Mouse (Mus musculus) mouse trophoblast stem cell (cell line): ENCODE data around the gene Cdh3.

Experiments used
- in situ Hi-C, 2 experiments: fragments of 300-500 bp; cut with MseI, MboI; formaldehyde crosslinking; loops; 2 replicates in 1 of 2; 3 replicates in 1 of 2; pipeline ENCODE4 v1.15.1; 2025

Gene Cdh3

DNA sequence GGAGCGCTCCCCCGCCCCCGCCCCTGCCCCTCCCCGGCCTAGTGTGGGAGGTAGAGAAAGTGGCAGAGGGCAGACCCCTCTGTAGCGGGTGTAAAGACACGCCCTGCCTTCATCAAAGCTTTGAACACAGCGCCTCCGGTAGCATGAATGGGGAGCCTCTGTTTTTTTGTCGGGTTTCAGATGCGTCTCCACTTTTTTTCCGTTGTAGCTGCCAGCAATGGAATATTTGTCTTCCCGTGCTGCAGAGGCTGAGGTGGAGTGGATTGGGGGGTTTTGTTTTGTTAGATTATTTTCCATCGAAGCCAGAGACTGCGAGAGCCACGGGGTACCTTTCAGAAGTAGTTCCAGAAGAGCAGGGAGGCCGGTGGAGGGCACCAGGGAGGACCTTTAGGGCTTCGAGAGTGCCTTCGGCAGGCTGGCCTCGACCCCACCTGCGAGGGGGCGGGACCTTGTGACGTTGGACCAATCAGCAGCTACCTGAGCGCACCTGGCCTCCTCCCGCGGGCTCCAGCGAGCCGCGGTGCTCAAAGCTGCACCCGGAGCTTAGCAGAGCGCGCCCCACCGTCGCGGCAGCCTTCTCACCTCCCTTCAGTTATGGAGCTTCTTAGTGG, at the start of gene Cdh3:
TSS of gene Cdh3 (plus strand) at position 527 of the 611 bp plus-strand sequence.
- in situ Hi-C loops, result no loop called here

DNA sequence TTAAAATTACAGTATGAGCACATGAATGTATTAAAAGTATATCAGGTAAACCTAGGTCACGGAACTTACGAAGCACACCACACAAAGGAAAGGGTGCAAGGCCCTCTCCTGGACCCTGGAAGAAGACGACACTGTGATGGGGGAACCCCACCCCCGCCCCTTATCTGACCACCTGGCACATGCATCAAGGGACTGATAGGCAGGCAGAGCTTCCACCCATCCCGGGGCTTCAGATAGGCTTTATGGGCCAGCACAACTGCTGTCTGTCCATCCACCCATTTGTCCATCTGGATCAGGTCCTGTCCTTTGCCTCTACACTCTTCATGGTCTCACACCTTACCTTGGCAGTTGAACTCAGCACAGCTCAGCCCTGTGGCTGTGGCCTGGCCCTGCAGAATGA, 48.6 kb upstream of the Cdh3 start:
- in situ Hi-C loops, result no loop called here

DNA sequence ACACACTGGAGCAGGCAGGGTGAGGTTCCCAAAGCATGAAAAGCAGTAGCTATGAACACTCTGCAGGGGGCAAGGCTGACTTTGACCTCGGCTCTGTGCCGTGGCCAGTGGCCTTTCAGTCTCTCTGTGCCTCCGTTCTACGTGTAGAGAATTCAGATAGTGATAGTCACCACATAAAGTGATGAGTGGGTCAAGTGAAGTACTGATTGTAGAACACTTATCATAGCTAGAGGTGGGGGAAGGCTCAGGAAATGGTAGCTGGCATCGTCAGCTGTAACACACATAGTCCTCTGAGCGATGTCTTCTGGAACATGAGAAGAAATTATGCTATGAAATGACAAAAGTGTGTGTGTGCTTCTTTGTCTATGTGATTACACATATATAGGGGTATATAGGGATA, 46.9 kb upstream of the Cdh3 start:
- in situ Hi-C loops, result no loop called here

DNA sequence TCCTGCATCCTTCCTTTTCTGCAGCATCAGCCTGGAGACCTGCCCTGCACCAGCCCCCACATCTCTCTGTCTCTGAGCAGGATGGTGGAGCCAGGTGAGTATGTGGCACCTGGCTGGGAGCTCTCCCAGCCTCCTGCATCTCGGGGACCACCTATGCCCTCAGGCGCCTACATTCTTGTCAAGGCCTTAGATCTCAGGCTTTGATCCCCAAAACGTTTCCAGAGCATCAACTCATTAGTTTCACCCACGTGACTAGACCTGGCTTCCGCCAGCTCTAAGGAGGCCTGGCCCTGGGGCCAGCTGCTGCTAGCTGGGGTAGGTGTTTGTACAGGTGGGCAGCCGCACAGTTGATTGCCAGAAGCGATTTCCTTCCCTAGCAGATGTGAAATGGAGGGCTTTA, 41.2 kb upstream of the Cdh3 start:
- in situ Hi-C loops, result no loop called here

DNA sequence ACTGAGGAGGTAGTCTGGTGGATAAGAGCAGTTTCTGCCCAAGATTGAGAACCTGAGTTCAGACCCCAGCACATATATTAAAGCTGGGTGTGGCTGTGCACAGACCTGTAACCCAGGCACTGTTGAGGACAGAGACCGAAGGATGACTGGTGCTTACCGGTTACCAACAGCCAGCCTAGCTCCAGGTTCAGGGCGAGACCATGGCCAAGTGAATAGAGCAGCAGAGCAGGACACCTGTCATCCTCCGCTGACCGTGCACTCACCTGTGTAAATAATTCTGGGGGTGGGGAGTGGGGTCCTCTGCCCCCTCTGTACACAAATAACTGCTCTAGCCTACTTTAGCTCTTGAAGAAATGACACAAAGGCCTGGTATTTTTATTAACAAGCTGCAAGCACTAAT, 36.7 kb upstream of the Cdh3 start:
- in situ Hi-C loops, result no loop called here

DNA sequence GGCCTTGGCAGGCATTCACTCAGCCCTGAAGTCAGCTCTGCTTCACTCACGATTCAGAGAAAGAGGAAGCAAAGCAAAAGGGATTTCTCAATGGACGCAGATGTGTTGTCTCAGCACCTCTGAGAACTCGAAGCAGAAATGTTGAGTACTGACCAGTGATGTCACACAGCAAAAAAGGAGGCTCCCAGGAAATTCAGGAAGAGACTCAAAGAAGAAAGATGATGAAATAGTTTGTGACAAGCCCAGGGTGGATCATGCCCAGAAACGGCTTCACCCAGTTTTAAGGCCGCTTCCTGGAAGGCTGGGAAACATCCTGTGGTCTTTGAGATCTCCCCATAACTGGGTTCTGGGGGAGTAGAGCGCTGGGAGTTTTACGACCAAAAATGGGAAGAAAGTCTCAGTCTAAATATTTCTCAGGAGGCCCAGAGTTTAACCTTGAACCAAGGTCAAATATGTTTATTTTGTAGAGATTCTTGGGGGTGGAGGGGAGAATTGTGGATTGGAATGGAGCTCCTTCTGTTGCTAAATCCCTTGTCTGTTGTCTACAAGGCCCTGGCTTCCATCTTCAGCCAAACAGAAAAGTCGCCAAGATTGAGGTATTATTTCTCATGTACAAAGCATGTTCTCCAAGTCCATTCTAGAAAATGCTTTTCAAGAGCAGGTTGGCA, 10.5 kb upstream of the Cdh3 start, which contains the start of gene 6030452D12Rik:
TSS of gene 6030452D12Rik (plus strand) at position 505 of the 668 bp plus-strand sequence.
- in situ Hi-C loops, result no loop called here

DNA sequence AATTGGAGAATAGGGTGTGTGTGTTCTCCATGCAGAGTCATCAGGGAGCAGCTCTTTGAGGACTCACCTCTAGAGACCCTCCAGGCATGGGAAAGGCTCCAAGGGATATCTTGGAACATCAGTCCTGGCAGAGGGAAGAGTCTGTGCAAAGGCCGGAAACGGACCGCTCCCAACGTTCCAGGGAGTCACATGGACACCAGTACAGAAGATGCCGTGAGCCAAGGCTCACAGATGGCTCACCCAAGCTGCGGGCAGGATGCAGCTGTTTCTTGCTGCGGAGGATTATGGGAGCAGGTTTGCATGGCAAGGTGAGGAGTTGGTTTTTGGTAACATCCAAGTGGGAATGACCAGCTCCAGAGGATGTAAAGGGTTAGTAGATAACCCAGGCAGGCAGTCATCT, 6.5 kb upstream of the Cdh3 start:
- in situ Hi-C loops, result no loop called here

DNA sequence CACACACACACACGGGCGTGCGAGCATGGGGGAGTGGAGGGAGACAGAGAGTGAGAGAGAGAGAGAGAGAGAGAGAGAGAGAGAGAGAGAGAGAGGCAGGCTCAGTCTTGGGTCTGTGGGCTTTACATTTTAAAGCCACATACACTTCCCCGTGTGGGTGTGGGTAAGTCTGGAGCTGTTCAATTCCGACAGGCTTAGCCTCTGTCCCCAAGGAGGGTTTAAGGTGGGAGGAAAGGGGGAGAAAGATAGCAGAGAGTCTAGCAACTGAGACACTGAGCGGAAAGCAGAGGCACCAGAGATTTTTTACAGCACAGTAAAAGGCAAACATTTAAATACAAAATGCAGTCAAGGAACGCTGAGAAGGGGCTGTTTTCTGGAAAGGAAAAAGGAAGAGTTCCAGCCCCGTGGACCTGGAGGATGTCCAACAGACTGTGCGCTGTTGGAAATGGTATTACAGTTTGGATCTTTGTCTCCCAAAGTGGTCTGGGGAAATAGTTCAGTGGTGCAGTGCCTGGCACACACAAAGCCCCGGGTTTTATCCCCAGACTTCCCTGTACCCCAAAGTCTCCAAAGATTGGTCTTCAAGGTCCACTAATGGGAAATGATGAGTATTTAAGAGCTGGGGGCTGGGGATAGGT, 5.2 kb upstream of the Cdh3 start:
- in situ Hi-C loops, result no loop called here

DNA sequence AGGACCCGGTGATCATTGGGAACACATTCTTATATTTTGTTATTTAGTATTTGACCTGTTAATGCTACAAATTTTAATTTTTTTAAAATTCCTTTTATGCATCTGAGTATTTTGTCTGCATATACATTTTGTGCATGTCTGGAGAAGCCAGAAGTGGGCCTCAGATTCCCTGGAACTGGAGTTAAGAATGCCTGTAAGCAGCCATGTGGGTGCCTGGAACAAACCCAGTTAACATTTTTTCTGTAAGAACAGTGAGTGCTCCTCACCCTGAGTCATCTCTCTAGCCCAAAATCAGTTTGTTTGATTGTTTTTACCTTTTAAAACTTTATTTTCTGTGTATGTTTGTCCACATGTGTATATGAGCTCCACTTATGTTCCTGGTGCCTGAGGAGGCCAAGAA, 4.6 kb upstream of the Cdh3 start:
- in situ Hi-C loops, result no loop called here

DNA sequence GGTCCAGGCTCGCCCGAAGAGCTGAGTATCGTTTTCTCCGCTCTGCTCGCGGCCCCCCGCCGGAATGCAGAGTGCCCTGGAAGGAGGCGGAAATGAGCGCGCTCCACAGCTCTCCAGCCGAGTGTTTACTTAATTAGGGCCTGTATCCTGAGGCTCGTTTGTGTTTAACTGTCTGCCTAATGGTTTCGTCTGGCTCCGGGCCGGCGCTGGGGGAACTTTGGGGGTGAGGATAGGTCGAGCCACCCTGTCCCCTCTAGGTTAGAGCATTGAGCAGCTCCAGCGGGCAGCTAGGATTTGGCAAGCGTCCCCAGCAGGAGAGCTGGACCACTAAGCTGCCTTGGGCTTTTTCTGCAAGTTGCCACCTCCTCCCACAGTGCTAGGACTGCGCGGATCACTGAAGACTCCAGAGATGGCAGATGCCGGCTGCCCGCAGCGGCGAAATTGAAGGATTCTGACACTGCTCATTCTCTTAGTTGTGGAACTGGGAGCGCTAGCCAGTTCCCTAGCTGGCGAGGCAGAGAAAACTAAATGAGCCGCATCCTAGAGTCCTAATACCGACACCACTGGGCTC, 2.8 kb upstream of the Cdh3 start:
- in situ Hi-C loops, result no loop called here

DNA sequence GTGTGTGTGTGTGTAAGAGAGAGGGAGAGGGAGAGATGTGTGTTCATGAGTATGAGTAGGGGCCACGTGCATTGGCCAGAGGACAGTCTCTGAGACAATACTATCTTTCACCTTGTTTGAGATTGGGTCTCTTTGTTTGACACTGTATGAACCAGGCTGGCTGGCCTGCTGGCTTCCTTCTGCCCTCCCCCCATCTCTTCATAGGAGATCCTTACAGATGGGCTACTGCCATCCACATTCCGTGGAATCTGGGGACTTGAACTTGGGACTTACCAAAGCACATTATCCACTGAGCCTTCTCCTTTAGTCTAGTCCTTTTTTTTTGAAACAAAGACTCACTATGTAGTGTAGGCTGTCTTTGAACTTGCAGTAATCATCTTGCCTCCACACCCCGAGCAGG, 2.2 kb upstream of the Cdh3 start:
- in situ Hi-C loops, result no loop called here

DNA sequence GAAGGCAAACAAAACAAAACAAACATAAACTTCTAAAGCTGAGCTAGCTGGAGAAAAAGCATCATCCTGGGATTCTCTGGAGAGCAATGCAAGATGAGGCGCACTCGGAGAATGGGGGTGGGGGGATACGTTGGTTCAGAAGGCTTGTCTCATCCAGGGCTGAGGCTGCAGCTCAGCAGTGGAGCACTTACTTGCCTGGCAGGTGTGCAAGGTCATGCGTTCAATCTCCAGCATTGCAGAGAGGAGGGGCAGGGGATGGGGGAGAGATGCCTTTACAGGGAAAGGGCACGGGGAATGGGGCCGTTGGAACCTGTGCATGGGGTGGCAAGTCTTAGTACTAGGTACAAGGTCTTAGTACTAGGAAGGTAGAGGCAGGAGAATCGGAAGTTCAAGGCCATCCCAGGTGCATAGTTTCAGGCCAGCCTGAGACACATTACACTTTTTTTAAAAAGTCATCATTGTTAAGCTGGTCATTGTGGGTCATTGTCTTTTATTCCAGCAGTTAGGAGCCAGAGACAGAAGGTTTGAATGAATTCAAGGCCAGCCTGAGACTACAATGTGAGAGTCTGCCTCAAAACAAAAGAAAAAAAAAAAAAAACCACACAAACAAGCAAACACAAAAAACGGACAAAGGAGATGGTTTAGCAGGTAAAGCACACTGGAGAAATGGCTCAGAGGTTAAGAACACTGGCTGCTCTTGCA, 1.5 kb upstream of the Cdh3 start:
- in situ Hi-C loops, result no loop called here

DNA sequence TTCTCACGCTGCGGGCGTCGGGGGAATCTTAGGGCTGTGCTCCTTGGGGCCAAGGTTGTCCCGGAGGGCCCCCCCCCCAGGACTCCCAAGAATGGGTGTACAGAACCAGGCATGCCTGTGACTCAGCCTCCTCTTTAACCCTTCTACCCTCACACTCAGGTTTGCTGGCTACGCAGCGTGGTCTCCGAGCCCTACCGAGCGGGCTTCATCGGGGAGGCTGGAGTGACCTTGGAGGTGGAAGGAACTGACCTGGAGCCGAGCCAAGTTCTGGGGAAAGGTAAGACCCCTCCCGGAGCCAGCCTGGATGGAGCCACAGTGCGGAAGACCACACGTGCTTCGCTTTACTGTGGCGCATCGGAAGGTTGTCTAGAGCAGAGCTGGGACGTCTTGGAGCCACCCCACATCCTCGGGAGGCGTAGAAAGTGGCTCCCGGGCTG, 392 bp downstream of the Cdh3 start:
- in situ Hi-C loops, result no loop called here

DNA sequence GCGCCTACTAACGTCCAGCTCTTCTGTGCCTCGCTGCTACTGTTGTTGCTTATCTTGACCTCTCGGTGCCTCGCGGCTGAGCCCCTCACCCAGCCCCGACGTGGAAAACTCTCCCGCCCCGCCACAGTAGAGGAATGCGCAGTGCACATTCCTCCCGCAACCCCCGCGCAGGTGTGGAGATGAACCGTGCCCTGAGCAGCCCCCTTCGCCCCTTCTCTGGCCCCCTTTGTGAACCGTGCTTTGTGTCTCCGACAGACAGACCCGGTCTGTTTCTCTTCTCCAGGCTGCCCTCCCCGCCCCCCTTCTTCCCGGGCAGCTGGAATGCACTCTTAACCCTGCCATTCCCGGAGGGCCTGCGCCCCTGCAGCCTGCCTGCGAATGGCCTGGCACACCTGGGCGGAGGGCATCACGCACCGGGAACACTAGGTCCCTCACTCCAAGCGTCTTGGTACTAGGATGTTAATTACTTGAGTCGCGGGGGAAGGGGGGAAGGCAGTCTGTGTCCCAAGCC, 895 bp downstream of the Cdh3 start:
- in situ Hi-C loops, result no loop called here

DNA sequence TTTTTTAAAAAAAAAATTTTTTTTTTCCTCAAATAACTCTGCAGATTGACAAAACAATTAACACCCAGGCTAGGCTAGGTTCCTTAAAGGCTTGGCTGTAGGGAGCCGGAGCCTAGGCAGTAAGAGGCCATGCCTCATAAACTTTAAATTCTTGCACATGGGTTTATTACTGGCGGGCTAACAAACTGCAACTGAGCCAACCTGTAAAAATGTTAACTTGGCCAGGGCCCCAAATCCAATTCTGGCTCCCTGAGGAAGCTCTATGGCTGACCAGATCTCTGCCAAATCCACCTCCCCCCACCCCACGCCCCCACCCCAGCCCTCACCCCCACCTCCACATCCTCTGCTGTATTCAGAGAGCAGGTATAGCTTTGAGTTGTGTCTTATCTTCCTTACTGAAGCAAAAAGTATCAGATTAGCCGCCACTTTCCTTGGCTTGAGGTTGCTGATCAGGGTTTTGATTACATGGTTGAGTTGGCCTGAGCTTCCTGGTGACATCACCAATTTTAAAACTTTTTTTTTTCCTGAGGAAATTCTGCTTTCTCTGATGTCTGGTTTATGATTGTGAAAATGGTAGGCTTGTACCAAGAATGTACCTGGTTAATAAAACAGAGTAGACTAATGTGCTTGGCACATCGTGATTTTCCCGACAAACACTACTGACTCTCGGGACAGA, 1.9 kb downstream of the Cdh3 start:
- in situ Hi-C loops, result no loop called here

DNA sequence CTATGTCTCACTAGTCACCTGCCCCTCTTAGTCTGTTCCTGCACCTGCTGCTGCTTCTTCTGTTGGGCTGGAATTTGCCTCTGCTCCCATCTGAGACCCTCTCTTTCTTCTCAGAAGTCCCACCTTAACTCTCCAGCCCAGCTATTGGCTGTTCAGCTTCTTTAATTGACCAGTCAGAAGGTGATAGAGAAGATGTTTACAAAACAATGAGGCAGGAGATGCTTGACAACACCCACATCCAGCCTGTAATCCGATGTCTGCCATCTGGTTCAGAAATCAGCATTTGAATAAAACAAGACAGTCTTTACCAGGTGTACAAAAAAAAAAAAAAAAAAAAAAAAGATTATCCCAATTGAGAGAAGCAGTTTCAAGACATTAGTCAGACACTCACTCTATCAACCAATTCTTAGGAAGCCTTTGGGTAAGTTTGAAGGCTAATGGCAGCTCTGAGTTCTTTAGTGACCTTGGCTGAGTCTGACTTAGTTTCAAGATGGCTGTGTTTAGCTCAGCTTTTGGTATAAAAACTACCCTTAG, 5.3 kb downstream of the Cdh3 start:
- in situ Hi-C loops, result no loop called here

DNA sequence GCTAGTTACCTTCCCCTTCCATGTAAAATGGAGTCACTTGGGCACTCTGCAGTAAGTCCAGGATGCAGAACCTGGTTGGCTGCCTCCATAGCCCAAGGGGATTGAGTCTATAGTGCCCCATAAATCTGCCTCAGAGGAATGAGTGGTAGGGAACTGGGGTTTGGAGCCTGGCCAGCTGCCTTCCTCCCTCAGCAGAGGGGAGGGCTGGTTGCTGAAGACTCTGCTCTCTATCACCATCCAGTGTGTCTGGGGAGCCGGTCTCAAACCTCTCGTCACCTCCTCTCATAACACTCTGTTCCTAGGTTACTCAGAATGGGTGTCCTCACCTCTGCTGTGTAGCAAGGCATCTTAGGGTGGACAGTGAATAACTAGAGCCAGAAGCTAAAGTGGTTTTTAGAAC, 5.9 kb downstream of the Cdh3 start:
- in situ Hi-C loops, result no loop called here

DNA sequence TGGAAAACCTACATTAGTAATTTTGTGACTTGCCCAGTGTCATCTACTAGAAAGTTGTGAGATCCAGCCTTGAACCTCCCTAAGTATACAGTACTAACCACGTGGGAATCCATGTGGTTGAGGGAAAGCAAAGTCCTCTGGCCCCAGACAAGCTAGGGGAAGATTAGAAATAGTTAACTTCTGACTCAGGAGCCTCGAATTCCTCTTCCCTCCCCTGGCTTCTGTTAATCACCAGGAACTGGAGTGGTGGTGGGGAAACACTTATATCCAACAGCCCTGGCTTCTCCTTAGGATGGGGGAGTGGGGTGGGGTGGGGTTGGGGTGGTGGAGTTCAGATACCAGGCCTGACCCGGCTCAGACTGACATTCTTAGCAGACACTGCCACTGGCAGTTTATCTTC, 8.1 kb downstream of the Cdh3 start:
- in situ Hi-C loops, result no loop called here

DNA sequence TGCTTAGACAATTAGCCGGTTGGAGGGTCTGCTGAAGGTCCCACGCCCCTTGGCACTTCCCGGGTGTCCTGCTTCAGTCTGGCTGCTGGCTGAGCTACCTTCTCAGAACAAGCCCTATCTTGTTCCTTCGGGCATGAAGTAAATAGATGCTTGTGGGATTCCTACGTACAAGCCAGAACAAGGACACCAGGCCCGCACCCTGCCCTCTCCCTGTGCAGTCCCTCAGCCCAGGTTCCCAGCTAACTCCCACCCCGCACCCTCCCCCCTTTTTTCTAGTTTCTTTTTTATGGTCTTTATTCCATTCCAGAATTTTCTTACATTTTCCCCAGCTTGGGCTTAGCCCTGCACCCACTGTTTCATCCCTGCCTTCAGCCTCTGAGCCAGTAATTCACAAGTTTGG, 9.9 kb downstream of the Cdh3 start:
- in situ Hi-C loops, result no loop called here

DNA sequence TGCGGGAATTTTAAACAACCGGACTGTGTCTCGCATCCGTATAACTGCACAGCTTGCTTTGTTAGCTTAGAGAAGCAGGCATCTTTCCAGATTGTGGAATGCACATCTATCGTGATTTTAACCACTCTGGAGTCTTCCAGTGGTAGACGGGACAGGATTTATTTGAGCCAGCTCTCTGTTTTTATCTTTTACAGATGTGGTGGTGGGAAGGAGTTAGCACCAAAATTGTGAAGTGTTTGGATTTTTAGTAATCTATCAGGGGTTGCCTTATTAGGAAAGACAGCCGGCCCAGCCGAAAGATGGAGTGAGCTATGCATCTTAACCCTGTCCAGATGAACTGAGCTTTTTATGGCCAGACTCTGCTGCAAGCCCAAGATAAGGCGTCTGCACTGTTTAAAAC, 11.2 kb downstream of the Cdh3 start:
- in situ Hi-C loops, result no loop called here

DNA sequence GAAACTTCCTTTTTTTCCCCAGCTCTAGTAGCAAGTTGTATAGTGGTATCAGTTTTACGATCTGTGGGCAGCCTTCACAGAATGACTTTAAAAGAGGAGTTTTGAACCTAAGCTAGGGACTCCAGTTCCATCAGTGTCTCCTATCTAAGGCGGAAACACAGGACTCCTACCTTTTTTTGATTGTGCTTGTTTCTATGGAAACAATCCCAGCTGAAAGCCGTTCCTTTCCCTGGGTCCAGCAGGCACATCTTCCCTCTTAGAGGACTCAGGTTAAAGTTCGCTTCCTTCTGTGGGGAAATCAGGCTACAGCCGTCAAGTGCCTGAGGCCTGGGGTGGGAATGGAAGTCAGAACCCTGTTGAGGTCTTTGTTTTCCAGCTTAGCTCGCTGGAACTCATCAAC, 16.0 kb downstream of the Cdh3 start:
- in situ Hi-C loops, result no loop called here
